Mouse (Mus musculus) cerebral cortex, adult 2 months (tissue): ENCODE measurements around the gene Lrrc63.

Source experiments
- WGBS: fragments of 180-500 bp; shearing (Covaris S2); methylation state at CpG from one replicate; pipeline ENCODE4 v1.1.7; 2018; 5-methylcytosine and 5-hydroxymethylcytosine counted together

The Lrrc63 gene

DNA sequence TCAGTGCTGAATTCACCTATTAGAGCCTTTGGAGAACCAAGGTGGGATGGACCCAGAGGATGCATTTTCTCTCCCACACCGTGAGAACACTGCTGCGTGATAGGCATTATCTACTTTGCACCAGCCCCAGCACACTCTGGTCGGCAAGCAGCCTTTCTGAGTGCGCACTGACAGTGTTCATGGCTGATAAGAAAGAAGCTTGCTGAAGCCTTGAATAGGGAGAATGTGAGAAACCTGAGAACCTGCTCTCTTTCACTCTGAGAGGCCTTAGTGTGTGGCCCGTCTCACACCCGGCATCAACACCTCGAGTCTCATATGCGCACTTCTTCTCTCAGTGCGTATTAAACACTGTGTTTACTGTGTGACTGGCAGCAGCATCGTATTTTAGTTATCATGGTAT lies 7.8 kb upstream of the Lrrc63 start:
- 91% methylated on average over 10 of the region's 10 CpGs for WGBS

- 77% methylated on average over 25 of the region's 25 CpGs for WGBS
Measured at GRCm38 (mm10) chr14:75136119-75136966, 5.7 kb upstream of the Lrrc63 start.

DNA sequence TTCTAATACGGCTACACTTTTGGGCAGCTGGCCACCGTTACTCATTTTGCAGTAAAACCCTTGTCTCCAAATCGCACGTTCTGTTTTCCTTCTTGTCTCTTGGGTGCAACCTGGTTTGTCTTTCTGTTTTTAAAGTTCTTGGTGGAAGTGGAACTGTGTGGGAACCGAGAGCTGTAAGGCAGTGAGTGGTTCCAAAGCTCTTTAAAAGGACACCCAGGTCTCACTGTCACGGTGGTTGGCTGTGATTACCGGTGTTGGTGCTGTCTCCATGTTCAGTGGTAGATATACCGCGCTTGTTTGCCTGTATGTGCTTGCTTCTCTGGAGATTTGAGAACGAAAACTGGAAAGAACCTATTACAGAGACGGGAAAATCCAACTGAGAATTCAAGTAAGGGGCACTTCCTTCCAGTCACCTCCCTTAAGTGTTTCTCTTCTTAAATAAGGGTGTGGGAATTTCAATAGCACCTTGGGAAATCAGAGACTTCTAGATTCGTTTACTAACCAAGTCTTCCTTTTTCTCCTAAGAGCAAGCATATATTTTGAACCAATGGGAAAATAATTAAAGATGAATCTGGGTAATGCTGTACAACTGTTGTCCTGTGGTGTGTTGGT lies 749 bp upstream of the Lrrc63 start:
- 7% methylated on average over 12 of the region's 12 CpGs for WGBS

- WGBS = 85% methylated on average over 8 of the region's 8 CpGs
Measured at GRCm38 (mm10) chr14:75121658-75122057, 9.0 kb downstream of the Lrrc63 start.

- WGBS = 93% methylated on average over 5 of the region's 5 CpGs
Measured at GRCm38 (mm10) chr14:75102956-75103355, 27.7 kb downstream of the Lrrc63 start.

DNA sequence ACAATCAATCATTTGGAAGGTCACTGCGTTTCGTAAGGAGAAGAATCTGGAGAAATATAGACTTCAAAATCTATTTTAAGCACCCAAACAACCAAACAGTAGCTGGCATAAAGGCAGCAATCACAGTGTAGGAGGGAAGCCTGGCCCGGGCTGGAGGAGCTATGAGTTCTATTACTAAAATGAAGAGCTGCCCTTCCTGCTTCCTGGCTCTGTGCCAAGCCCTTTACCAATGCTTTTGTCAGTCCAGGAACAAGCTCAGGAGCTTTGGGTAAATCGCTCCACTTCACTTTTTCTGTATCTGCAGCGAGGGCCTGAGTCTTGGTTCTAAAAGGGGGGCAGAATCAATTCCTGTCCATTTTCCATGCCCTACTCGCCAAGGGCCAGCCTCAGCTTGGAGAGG lies 52.7 kb downstream of the Lrrc63 start:
- WGBS = 53% methylated on average over 6 of the region's 6 CpGs

DNA sequence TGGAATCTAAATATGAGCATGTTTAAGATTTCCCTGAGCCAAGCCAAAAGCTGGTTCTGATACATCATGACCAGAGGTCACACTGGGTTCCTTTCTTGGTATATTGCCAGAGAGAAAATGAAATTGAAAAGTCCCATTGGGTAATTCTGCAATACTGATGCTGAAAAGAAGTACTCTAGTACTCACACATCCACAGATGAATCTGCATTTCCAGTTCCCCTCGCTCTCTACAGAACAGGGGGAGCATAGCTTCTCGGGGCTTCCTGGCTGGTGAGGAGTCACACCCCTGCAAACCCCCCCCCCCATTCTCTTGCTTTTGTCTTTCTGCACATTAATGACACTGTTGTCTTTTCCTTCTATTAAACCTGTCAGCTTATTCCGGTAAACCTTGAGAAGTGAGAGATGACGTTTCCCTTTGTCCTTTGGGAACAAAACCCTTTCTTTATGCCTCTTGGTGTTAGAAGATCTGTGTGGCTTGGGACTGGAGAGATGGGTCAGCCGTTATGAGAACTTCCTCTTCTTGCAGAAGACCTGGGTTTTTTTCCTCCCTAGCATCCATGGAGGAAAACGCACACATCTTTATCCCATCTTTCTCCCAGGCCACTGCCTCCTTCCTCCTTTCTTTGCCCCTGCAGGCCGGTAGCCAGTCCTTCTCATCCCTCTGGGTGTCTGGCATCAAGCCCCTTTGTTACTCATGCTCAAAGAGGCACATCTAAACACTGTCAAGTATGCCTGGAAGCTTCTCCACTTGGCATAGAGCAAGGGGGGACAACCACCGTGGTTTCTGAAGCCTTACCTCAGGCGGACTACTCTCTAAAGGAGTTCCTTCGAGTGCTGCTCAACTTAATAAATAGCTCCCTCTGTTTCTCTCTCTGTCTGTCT lies 55.1 kb downstream of the Lrrc63 start:
- WGBS = 69% methylated on average over 10 of the region's 10 CpGs

DNA sequence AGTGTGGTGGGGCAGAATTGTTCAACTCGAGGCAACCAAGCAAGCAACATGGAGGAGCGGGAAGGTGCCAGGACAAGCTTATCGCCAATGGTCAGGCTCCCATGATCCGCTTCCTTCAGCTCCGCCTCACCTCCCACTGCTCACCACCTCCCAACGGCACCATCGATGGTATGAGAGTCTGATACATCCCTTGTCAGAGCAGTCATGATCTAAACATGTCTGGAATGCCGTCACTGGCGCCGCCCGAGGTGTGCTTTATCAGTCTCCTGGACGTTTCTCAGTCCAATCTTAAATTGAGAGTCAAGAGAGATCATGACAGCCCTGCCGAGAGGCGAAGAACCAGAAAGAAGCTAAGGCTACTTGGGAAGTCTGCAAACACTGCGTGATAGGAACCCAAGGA lies 59.6 kb downstream of the Lrrc63 start:
- 93% methylated on average over 15 of the region's 15 CpGs for WGBS

- 74% methylated on average over 7 of the region's 7 CpGs for WGBS
Measured at GRCm38 (mm10) chr14:75069356-75069979, 61.2 kb downstream of the Lrrc63 start.

- WGBS = 82% methylated on average over 18 of the region's 19 CpGs
Measured at GRCm38 (mm10) chr14:75068430-75069112, 62.1 kb downstream of the Lrrc63 start.

DNA sequence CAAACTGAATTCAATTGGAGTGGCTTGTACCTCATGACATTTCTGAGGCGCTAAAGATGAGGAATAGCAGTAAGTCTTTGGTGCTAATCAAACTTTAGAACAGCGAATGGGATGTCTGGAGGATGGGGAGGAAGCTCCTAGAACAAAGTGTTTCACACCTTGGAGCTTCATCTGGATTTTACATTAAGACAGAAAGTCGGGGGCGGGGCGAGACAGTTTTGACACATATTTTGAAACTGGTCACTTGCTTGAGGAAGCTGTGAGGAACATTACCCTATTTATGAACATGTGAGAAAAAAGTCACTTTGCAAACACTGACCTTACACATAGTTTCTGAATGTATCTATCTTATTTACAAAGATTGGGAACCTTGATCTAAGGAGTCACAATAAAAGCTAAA lies 65.5 kb downstream of the Lrrc63 start:
- 96% methylated on average over 5 of the region's 5 CpGs for WGBS

DNA sequence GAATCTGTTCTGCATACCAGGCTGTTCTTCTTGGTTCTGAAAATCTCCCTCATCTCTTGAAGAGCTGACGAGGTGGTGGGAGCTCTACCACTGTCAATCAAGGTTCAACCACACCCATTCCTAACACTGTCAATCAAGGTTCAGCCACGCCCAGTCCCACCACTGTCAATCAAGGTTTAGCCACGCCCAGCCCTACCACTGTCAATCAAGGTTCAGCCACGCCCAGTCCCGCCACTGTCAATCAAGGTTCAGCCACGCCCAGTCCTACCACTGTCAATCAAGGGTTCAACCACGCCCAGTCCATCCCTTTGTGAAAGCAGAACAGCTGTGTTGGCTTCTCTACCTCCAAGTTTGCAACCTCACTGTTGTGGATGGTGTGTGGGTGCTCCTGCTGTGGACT lies 66.2 kb downstream of the Lrrc63 start:
- WGBS = 84% methylated on average over 7 of the region's 7 CpGs

DNA sequence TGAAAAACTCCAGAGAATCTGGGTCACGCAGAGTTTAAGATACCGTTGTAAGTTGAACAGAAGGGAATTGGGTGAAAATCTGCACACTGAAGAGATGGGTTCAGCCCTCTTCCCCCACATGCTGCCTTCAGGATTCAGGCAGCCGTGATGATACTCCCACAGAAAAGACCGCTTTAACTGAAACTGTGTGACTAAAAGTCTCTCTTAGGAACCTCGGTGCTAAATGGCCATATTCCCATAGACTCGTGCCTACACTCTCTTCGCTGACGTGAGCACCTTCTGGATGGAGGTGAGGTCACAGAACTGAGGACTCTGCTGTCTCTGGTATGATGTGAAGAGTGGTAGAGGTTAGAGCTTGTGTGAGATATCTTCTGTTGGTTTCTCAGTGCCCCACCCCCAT lies 66.7 kb downstream of the Lrrc63 start:
- WGBS = 59% methylated on average over 8 of the region's 8 CpGs

DNA sequence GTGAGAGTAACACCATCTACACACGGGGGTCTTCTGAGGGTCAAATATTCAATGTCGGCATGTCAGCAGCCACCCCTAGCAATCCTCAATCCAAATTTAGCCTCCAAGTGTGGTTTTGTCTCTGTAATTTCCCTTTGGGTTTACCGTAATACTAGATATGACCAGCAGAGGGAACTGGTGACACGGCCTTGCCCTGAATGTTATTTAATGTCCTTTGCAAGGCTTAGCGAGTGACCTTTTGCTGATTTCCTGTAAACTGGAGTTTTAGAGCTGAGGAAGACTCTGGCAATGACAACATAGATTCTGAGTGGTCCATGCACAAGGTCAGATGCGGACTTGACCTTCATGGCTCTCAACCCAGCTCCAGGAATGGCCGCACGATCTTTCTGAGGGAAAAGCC lies 70.1 kb downstream of the Lrrc63 start:
- WGBS = 44% methylated on average over 8 of the region's 8 CpGs

DNA sequence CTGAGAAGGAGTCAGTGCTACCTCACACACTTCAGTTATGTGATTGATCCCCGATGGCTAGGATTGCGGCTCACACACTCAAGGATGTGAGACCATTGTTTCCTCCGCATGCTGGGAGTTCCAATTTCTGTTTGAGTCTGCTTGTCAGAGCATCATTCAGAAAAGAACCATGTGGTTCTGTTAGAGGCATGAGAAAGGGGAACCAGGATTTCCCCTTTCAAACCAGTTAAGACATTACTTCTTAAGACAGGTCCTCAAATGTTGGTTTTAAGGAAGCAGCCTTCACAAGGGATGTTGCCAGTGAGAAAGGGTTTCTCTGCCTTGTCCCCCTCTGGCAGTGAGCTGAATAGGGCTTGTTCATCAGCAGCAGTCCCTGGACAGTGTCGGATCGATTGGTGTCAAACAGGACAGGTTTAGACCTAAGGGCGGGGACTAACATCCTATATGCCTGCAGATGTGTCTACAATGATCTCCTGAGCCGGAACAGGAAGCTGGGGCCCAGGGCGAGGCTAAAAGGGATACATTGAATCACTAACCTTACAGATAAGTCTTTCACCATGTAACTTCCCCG lies 73.7 kb downstream of the Lrrc63 start:
- WGBS = 80% methylated on average over 9 of the region's 9 CpGs

DNA sequence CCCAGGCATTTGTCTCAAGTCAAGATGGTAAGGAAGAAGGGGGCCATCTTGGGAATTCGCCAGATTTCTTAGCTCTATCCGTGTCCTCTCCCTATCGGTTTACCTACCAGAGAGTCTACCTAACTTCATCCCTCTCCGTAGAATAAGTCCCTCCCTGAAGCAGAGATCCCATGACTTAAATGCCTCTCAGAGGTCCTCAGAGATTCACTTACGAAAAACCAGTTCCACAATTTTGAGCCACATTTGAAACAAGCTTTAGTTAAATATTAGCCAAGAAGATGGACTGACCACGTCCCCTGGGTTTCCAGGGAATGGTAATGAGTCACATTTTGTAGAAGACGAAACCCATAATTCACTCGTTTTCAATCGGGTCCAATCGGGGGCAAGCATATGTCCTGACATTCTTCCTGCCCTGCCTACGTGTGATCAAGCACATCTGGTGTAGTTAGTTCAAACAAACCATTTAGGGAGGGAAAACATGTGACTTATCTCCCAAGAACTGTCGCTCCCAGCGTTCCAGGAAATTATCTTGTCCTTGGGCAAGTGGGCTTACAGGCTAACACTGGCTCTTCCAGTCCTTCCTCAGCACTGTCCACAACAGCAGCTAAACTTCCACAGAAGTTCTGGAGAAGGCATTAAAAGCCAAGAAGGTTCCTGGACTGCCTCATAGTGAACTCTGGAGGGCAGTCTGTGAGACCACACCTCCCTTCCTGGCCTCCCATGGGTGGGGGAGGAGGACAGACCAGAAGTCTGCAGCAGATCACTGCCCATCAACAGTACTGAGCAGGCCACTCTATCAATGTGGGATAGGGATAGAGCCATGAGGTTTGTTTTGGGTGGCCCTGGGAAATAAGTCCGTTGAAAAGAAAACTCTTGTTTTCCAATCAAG lies 76.0 kb downstream of the Lrrc63 start:
- 88% methylated on average over 14 of the region's 14 CpGs for WGBS

DNA sequence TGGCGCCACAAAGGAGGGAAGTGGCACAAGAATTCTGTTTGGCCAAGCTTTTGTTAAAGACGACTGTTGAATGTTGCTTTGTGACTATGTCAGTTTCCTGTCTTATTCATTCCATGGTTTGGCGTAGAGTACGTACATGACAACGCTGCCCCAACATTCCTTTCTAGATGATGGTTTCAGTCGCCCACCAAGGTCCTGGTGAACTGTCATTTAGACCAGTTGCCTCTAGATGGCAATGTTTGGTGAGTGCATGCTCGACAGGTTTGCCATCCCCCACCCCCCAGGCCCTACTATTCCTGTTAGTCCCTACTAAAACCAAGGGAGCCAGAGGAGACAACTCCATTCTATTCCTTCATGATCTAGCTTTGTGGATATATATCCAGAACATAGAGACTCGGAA lies 78.2 kb downstream of the Lrrc63 start:
- 68% methylated on average over 8 of the region's 8 CpGs for WGBS

GRCm38 (mm10) chr14:75045184-75045583 lies 85.5 kb downstream of the Lrrc63 start:
- WGBS = 68% methylated on average over 7 of the region's 7 CpGs

GRCm38 (mm10) chr14:75035431-75035830 lies 95.2 kb downstream of the Lrrc63 start:
- 71% methylated on average over 11 of the region's 11 CpGs for WGBS
